Mouse (Mus musculus): ENCODE data around the gene Efcab10.

The Efcab10 gene

GRCm38 (mm10) chr12:33394804-33395623, at the start of gene Efcab10:
Efcab10 (plus strand) TSS chr12:33394854.
- no peak for DNase-seq (ENCODE audit: low spot score in 2 of 2)

GRCm38 (mm10) chr12:33344970-33345772, 49.5 kb upstream of the Efcab10 start:
- no peak for DNase-seq (ENCODE audit: low spot score in 2 of 2)

GRCm38 (mm10) chr12:33345773-33346435, 48.8 kb upstream of the Efcab10 start:
- DNase-seq (ENCODE audit: low spot score in 2 of 2): no peak

DNA sequence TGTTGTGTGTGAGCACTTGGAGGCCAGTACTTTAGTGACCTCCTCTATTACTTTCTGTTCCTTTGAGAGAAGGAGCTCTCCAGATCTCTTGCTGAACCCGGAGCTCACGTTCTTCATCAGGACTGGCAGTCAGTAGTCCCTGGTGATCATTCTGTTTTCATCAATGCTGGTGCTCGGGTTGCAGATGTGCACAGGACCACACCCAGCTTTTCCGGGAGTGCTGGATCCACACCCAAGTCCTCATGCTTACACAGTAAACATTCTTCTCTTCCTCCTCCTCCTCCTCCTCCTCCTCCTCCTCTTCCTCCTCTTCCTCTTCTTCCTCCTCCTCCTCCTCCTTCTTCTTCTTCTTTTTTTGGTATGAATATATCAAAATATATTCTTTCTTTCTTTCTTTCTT, 42.0 kb upstream of the Efcab10 start:
- DNase-seq (ENCODE audit: low spot score in 2 of 2): no peak

DNA sequence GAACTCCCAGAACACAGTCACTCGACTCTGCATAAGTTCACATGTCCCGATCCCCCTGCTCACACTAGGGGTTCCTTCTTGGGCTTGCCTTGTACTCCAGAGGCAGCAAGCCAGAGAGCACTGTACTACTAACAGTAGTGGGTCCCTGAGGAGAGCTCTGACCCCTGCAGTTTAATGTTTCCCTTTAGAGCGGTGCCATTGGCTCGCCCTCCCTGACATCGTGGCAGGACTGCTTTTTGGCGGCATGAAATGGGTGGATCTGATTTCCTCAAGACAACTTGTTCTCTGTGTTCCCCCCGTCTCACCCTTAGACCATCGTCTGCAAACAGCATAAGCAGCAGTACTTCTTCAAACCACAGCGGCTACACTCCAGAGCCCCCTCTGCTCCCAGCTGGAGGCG, 36.3 kb upstream of the Efcab10 start:
- no peak for DNase-seq (ENCODE audit: low spot score in 2 of 2)

GRCm38 (mm10) chr12:33359209-33359608, 35.4 kb upstream of the Efcab10 start:
- DNase-seq (ENCODE audit: low spot score in 2 of 2): no peak

DNA sequence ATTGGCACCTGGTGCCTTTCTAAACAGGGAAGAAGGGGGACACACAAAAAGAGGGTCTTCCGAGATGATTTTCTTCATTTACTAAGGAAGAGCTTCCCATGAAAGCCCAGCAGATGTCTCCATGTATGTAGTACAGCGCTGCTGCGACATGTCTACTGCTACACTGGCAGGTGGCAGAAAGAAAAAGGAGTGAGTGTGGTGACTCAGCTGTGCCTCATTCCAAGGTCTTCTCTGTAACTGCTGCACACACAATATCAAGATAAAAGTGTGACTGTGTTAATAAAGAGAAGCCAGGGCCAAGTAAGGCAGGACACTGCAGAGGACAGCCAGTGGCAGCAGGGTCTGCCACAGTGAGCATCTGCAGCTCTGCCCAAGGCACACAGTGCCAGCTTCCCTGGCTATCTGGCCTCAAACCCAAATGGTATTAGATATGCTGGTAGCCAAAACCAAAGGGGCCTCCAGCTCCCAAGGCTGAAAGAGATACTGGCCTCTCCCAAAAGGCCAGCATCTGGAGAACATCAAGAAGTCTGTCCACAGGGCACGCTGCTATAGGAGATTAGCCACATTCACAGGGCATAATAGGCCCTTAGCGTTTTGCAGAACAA, 34.7 kb upstream of the Efcab10 start:
- DNase-seq (ENCODE audit: low spot score in 2 of 2): no peak

GRCm38 (mm10) chr12:33360729-33361128, 33.9 kb upstream of the Efcab10 start:
- DNase-seq (ENCODE audit: low spot score in 2 of 2): no peak

DNA sequence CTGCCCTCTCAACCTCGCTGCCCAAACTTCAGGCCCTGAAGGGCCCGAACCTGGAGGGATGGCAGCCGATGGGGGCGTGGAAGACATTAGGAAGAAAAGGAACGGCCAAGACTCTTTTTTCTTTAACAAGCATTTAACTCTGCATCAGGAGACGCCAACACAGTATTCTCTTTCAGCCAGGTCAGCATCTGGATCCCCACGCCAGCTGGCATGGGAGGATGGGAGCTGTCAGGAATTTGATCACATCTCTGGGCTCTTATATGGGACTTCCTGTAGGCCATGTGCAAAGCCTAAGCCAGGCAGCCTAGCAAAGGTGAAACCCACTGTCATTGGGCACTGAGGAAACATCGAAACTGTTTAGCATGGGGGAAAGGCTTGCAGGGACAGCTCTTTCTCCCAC, 30.1 kb upstream of the Efcab10 start:
- DNase-seq (ENCODE audit: low spot score in 2 of 2): no peak

GRCm38 (mm10) chr12:33365133-33365532, 29.5 kb upstream of the Efcab10 start:
- DNase-seq (ENCODE audit: low spot score in 2 of 2): no peak

- no peak for DNase-seq (ENCODE audit: low spot score in 2 of 2)
These were observed 25.1 kb upstream of the Efcab10 start for GRCm38 (mm10) chr12:33369555-33369954.

- DNase-seq (ENCODE audit: low spot score in 2 of 2): peak; percentile 39 to 66
These were observed 14.8 kb upstream of the Efcab10 start for GRCm38 (mm10) chr12:33379624-33380445.

DNA sequence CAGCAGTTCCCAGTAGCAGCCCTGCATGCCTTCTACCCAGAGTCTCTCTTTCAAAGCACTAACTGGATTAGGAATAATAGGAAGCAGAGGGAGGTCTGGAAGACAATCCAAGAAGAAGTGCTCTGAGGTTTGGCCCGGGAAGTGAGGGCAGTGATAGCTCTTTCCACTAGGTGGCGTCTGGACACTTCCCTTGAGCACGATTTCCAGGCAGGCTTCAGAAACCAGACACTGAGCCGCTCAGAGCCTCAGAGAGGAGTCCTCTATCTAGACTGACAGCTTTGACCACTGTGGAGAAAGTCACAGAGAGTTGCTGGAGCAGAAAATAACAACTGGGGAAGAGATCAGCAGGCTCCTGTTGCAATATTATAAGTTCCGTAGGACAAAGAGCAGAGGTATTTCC, 5.8 kb upstream of the Efcab10 start:
- DNase-seq (ENCODE audit: low spot score in 2 of 2): peak; percentile 23 to 36

GRCm38 (mm10) chr12:33390844-33391560, 3.7 kb upstream of the Efcab10 start:
- no peak for DNase-seq (ENCODE audit: low spot score in 2 of 2)

GRCm38 (mm10) chr12:33403265-33403693, 8.6 kb downstream of the Efcab10 start:
- DNase-seq (ENCODE audit: low spot score in 2 of 2): no peak

- no peak for DNase-seq (ENCODE audit: low spot score in 2 of 2)
These were observed 10.3 kb downstream of the Efcab10 start for GRCm38 (mm10) chr12:33404996-33405395.

DNA sequence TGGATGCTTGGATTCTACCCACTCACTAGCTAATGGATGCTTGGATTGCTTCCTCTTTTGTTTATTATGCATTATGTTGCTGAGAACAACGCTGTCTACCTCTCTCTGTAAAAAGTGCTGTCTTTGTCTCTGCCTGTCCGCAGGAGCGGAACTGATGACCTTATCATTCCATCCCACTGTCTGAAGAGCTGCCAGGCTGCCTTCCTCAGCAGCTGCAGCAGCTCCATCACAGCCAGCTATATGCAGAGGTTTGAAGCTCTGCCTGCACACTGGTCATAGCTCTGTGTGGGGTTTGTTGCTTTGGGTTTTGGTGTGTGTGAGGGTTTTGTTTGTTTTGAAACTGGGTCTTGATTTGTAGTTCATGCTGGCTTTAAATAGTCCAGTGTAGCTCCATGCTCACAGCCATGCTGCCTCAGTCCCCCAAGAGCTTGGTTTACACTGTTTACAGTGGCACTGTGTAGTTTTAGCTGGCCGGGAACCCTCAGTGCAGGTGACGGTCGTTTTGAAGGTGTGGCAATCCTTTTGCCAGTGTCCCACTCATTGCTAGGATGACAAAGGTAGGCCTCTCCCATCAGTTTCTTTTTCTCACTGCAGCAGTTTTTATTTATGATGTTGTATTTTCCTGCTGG, 10.9 kb downstream of the Efcab10 start:
- DNase-seq (ENCODE audit: low spot score in 2 of 2): no peak

- DNase-seq (ENCODE audit: low spot score in 2 of 2): no peak
These were observed 17.0 kb downstream of the Efcab10 start for GRCm38 (mm10) chr12:33411580-33412151.

GRCm38 (mm10) chr12:33424329-33424728, 29.7 kb downstream of the Efcab10 start:
- DNase-seq (ENCODE audit: low spot score in 2 of 2): peak in 1 of 2 experiments; percentile 25

Data from urinary bladder, adult 18-20 months (tissue).